Mouse (Mus musculus) kidney, postnatal 10 days (tissue): ENCODE results near the gene Fxn.
"Not testable (repeated sequence)": the region's sequence is repeated elsewhere in the genome, so short reads cannot be mapped to it uniquely, and the experiment has no call there.

Source experiments
- DNase-seq: peaks from one replicate; pipeline ENCODE4 v3.0.0; 2021; ENCODE audit warnings: mixed read lengths

Fxn gene

GRCm38 (mm10) chr19:24241799-24242546, 38.4 kb downstream of the Fxn start:
- peak; percentile 48 for DNase-seq

GRCm38 (mm10) chr19:24241271-24241670, 39.1 kb downstream of the Fxn start:
- no peak for DNase-seq

- DNase-seq: no peak
Observed at GRCm38 (mm10) chr19:24238011-24238410, 42.4 kb downstream of the Fxn start.

- DNase-seq: not testable (repeated sequence)
Observed at GRCm38 (mm10) chr19:24232356-24232755, 48.0 kb downstream of the Fxn start.

GRCm38 (mm10) chr19:24225305-24225696, 55.1 kb downstream of the Fxn start:
- peak; percentile 81 for DNase-seq

GRCm38 (mm10) chr19:24224500-24225304, 55.7 kb downstream of the Fxn start, which contains the start of gene Tjp2:
Gene Tjp2, minus strand, starts transcription at chr19:24225030.
- DNase-seq: peak; percentile 78

- peak; percentile 48 for DNase-seq
Observed at GRCm38 (mm10) chr19:24223851-24224251, 56.6 kb downstream of the Fxn start.

- no peak for DNase-seq
Observed at GRCm38 (mm10) chr19:24221455-24221854, 59.0 kb downstream of the Fxn start.

- DNase-seq: no peak
Observed at GRCm38 (mm10) chr19:24220795-24221445, 59.5 kb downstream of the Fxn start.

GRCm38 (mm10) chr19:24219011-24219410, 61.4 kb downstream of the Fxn start:
- DNase-seq: no peak

- no peak for DNase-seq
Observed at GRCm38 (mm10) chr19:24218291-24218690, 62.1 kb downstream of the Fxn start.

GRCm38 (mm10) chr19:24217851-24218250, 62.6 kb downstream of the Fxn start:
- no peak for DNase-seq

GRCm38 (mm10) chr19:24216771-24217170, 63.6 kb downstream of the Fxn start:
- no peak for DNase-seq

GRCm38 (mm10) chr19:24214939-24215338, 65.5 kb downstream of the Fxn start:
- no peak for DNase-seq

GRCm38 (mm10) chr19:24213299-24213698, 67.1 kb downstream of the Fxn start:
- DNase-seq: no peak

GRCm38 (mm10) chr19:24212552-24213249, 67.7 kb downstream of the Fxn start:
- DNase-seq: no peak
